Comparison of ENCODE assay signal across 16 mouse cellular contexts in the genomic region with DNA sequence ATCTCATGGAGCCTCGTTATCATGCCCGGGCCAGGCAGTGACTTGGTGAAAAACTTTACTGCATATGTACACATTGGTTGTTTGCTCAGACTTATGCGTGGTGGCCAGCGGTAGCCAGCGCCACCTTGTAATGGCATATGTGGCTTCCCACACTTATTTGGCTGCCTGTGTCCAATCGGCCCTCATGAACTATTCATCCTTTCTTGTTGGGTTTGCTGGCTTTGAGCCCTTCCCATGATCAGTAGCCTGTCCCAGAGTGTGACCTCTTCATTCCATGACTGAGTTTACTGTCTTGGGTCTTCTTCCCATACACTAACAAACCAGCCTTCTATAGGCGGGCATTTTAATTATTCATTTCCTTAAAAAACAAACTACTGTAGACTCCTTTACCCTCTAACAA.
"Had no signal": no experiment of that assay in that cellular context is flagged by ENCODE, and none has a peak within 500 bp of the region (broad histone marks: within the 10 kb centered on the region; RNA-seq: fewer than 3 reads in every experiment).

No protein-coding gene starts in this region.

- ATAC-seq: midbrain, embryonic 13.5 days; midbrain, embryonic 15.5 days had no signal

- H3K4me2 ChIP-seq: lung, embryonic 14.5 days; midbrain, embryonic 13.5 days; midbrain, embryonic 15.5 days; neural tube, embryonic 12.5 days had no signal

- H3K9me3 ChIP-seq: midbrain, embryonic 10.5 days; midbrain, embryonic 15.5 days; neural tube, embryonic 12.5 days had no signal

- H3K27me3 ChIP-seq: midbrain, embryonic 13.5 days; midbrain, embryonic 15.5 days; neural tube, embryonic 12.5 days had no signal

- H3K36me3 ChIP-seq: midbrain, embryonic 10.5 days; midbrain, embryonic 13.5 days; midbrain, embryonic 15.5 days; neural tube, embryonic 12.5 days had no signal

- H3K4me3 ChIP-seq: midbrain, embryonic 10.5 days; midbrain, embryonic 13.5 days; midbrain, embryonic 15.5 days; myocyte; neural tube, embryonic 12.5 days had no signal

- DNase-seq: lung, adult 18-20 months; lung, embryonic 14.5 days; lung, postnatal 10 days; lung, postnatal 4 days; right cerebral cortex, adult 18-20 months; right cerebral cortex, postnatal 25 days; right cerebral cortex, postnatal 4 days; spleen, adult 18-20 months; thymus, adult 18-20 months; thymus, postnatal 14 days; thymus, postnatal 36 days had no signal

- H3K27ac ChIP-seq: midbrain, embryonic 10.5 days; midbrain, embryonic 13.5 days; midbrain, embryonic 15.5 days; neural tube, embryonic 12.5 days had no signal

- H3K9ac ChIP-seq: lung, embryonic 14.5 days; midbrain, embryonic 13.5 days; midbrain, embryonic 15.5 days; neural tube, embryonic 12.5 days had no signal
